Mouse (Mus musculus) megakaryocyte, embryonic 14.5 days (primary cell): ENCODE measurements around the gene Lemd1.

Source experiments
- FLI1 ChIP-seq: IDR thresholded peaks from 2 replicates; pipeline ENCODE4 v1.6.1; 2012; ENCODE audit warnings: low read length, inconsistent platforms, mixed read lengths
- GATA1 ChIP-seq: IDR thresholded peaks from 3 replicates; pipeline ENCODE4 v1.6.1; 2012; ENCODE audit warnings: mixed read lengths, low read length, inconsistent platforms, borderline replicate concordance

DNA sequence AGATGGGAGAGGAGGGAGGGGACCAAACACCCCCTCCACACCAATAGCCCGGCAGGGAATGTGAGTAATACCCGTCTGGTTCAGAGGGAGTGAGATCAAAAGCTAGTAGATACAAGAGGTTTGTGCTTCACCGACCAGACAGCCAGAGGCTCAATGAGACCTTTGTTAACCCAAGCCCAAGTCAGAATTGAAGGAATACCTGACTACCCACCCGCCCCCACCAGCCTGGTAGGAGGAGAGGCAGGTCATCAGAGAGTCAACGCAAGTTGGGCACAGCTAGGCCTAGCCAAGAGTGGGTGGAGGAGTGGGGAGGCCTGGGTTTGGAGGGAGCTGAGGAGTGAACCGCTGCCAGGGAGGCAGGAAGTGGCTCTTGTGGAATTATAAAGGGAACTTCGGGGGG is 5.1 kb downstream of the Lemd1 start:
- TF ChIP-seq FLI1 (no peak), GATA1 (no peak)
